In the genomic region with DNA sequence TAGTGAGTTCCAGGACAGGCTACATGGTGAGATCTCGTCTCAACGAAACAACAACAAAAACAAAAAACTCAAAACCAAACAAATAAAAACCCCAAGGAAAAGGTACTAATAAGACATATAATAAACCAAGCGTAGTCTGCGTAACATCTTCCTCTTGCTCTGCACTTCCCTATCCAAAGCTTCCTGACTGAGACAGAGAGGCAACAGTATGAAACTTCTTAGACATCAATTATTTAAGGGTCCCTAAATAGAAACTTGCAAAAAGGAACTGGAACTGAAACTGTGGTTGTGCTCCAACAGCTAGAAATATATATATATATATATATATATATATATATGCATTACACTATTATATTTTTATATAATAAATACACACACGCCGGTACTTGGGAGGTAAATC, we compare ENCODE assay signal across 22 mouse cellular contexts. TPM values are rescaled to one million over a fixed set of nuclear protein-coding genes. Genes with fewer than 3 reads are reported as not detected.
A peak's percentile ranks its signal among the peaks of the same experiment; 100 is the strongest.
DNase-seq lines count a peak whose midpoint lies in the region; ATAC-seq and TF ChIP-seq lines count a peak whose summit lies in the region.
"Had no signal": no experiment of that assay in that cellular context is flagged by ENCODE, and none has a peak within 500 bp of the region (broad histone marks: within the 10 kb centered on the region; RNA-seq: fewer than 3 reads in every experiment).

No protein-coding gene starts in this region.

- no peaks in the 10 kb centered on the region for H3K9me3 ChIP-seq in forebrain, embryonic 12.5 days
- no peaks in the 10 kb centered on the region for H3K9me3 ChIP-seq in intestine, embryonic 16.5 days (ENCODE audit: control insufficient read depth, low read length)
- H3K9me3 ChIP-seq: embryonic facial prominence, embryonic 12.5 days; heart, embryonic 15.5 days; hindbrain, embryonic 15.5 days had no signal

- peak overlapping the region; percentile 38 for H3K27ac ChIP-seq in gastrocnemius, adult 2 months
- no peak overlapping the region for H3K27ac ChIP-seq in forebrain, embryonic 12.5 days
- H3K27ac ChIP-seq in intestine, embryonic 16.5 days (ENCODE audit: low read length), result no peak overlapping the region
- H3K27ac ChIP-seq: heart, embryonic 15.5 days; hindbrain, embryonic 15.5 days had no signal

- no peak overlapping the region for H3K9ac ChIP-seq in forebrain, embryonic 12.5 days
- H3K9ac ChIP-seq in intestine, embryonic 16.5 days (ENCODE audit: low read depth, low read length), result no peak overlapping the region
- H3K9ac ChIP-seq: embryonic facial prominence, embryonic 12.5 days; heart, embryonic 15.5 days; hindbrain, embryonic 15.5 days had no signal

- peaks cover 5% of the 10 kb centered on the region; the same call in 1 of the 2 replicates for H3K36me3 ChIP-seq in splenic B cell, adult 2 months (ENCODE audit: control insufficient read depth, insufficient read depth, low read length, poor library complexity, severe bottlenecking)
- peaks cover 40% of the 10 kb centered on the region for H3K36me3 ChIP-seq in forebrain, embryonic 12.5 days (replicated peaks)
- H3K36me3 ChIP-seq in intestine, embryonic 16.5 days (ENCODE audit: control insufficient read depth, insufficient read depth, low read length), result no peaks in the 10 kb centered on the region; the same call in 1 of the 2 replicates

- no peak overlapping the region for H3K4me3 ChIP-seq in gastrocnemius, adult 2 months
- H3K4me3 ChIP-seq in forebrain, embryonic 12.5 days (replicated peaks), result no peak overlapping the region
- no peak overlapping the region for H3K4me3 ChIP-seq in intestine, embryonic 16.5 days (ENCODE audit: low read length)
- H3K4me3 ChIP-seq: embryonic facial prominence, embryonic 12.5 days; heart, embryonic 15.5 days; hindbrain, embryonic 15.5 days had no signal

- TF ChIP-seq CTCF in gastrocnemius, adult 2 months (IDR thresholded peaks at IDR 0.05), result no peak

- H3K4me1 ChIP-seq in forebrain, embryonic 12.5 days, result peaks cover 3% of the 10 kb centered on the region; the same call in 1 of the 2 replicates
- peaks cover 4% of the 10 kb centered on the region; the same call in 1 of the 2 replicates for H3K4me1 ChIP-seq in intestine, embryonic 16.5 days (ENCODE audit: control insufficient read depth, insufficient read depth, low read length)

- H3K4me2 ChIP-seq in forebrain, embryonic 12.5 days, result no peak overlapping the region
- no peak overlapping the region for H3K4me2 ChIP-seq in intestine, embryonic 16.5 days (ENCODE audit: low read depth, low read length)
- H3K4me2 ChIP-seq: embryonic facial prominence, embryonic 12.5 days; heart, embryonic 11.5 days; heart, embryonic 15.5 days; hindbrain, embryonic 15.5 days had no signal

- DNase-seq in gastrocnemius, adult 2 months, result no peak
- no peak for DNase-seq in gastrocnemius, postnatal 14 days
- peak; percentile 23 to 44 for DNase-seq in spleen, postnatal 36 days (ENCODE audit: low spot score in 2 of 2)
- DNase-seq in spleen, postnatal 14 days (ENCODE audit: low spot score in 2 of 2), result no peak
- DNase-seq in splenic B cell, adult 2 months (ENCODE audit: low read depth, low spot score), result peak; percentile 71
- DNase-seq: adrenal gland, adult 2 months; adrenal gland, postnatal 25 days; cerebellum, adult 11 months; cerebellum, adult 8-10 months; cerebellum, postnatal 14 days; gastrocnemius, postnatal 36 days; heart, adult 18-20 months had no signal

- WGBS in forebrain, embryonic 12.5 days, result 91% methylated on average over 6 of the region's 6 CpGs
- WGBS in intestine, embryonic 16.5 days, result 92% methylated on average over 6 of the region's 6 CpGs

- intact Hi-C loops in gastrocnemius, adult 2 months (cut with DNase I), result loop anchor here (5.0 kb wide), 1 partner anchor 317 kb away; no protein-coding TSS in a partner anchor
- intact Hi-C loops in gastrocnemius, postnatal 14 days (cut with DNase I; ENCODE audit: low total_unique reads), result loop anchor here (2.0 to 5.0 kb wide), 2 partner anchors 141 to 317 kb away; no protein-coding TSS in a partner anchor

- H3K27me3 ChIP-seq in splenic B cell, adult 2 months (ENCODE audit: control insufficient read depth, insufficient read depth, low read length, poor library complexity, severe bottlenecking), result no peaks in the 10 kb centered on the region
- no peaks in the 10 kb centered on the region for H3K27me3 ChIP-seq in forebrain, embryonic 12.5 days
- no peaks in the 10 kb centered on the region for H3K27me3 ChIP-seq in intestine, embryonic 16.5 days (replicated peaks; ENCODE audit: control insufficient read depth, insufficient read depth, low read length)
- H3K27me3 ChIP-seq: CH12.LX; embryonic facial prominence, embryonic 12.5 days; heart, embryonic 15.5 days; hindbrain, embryonic 15.5 days; Patski had no signal

- peak; percentile 50 for ATAC-seq in granulocyte monocyte progenitor cell, adult 5-6 weeks (replicated peaks; ENCODE audit: poor library complexity, severe bottlenecking)
- ATAC-seq in forebrain, embryonic 12.5 days (ENCODE audit: low FRiP score), result no peak
- ATAC-seq in intestine, embryonic 16.5 days, result no peak
- ATAC-seq: activated CD4-positive, CD25-positive, alpha-beta regulatory T cell, adult 4 months; Patski had no signal

RNA-seq across cellular contexts. Expression of a gene that starts 6.4 kb away (rescaled TPM):
- 100 to 1,000 TPM in 1 of 2 experiments, 10 to 100 TPM in 1; 99.2 to 131 TPM for total RNA-seq in gastrocnemius, adult 2 months (2021)
- total RNA-seq in gastrocnemius, postnatal 14 days (2021), result 10 to 100 TPM; 47.7 to 51.9 TPM
- total RNA-seq in granulocyte monocyte progenitor cell, adult 5-6 weeks (2014; fragmentation: Nextera tagmentation), result 33.1 and 44.6 TPM in 2 replicates
- total RNA-seq in granulocyte monocyte progenitor cell, adult 5-6 weeks (2017), result 24.1 and 26.6 TPM in 2 replicates
- polyA plus RNA-seq in forebrain, embryonic 12.5 days (2016; fragmentation: Nextera tagmentation; extraction: Ambion mirVana), result 23.7 and 24.5 TPM in 2 replicates
- polyA plus RNA-seq in intestine, embryonic 16.5 days (2015; fragmentation: Nextera tagmentation; extraction: Ambion mirVana), result 13.2 and 15.9 TPM in 2 replicates

RNA-seq across cellular contexts. Expression of a gene that starts 29.1 kb away (rescaled TPM):
- 100 to 1,000 TPM; 112 to 123 TPM for total RNA-seq in gastrocnemius, adult 2 months (2021)
- 100 to 1,000 TPM; 130 to 135 TPM for total RNA-seq in gastrocnemius, postnatal 14 days (2021)
- total RNA-seq in granulocyte monocyte progenitor cell, adult 5-6 weeks (2014; fragmentation: Nextera tagmentation), result 278 and 296 TPM in 2 replicates
- 176 and 201 TPM in 2 replicates for total RNA-seq in granulocyte monocyte progenitor cell, adult 5-6 weeks (2017)
- polyA plus RNA-seq in forebrain, embryonic 12.5 days (2016; fragmentation: Nextera tagmentation; extraction: Ambion mirVana), result 208 and 214 TPM in 2 replicates
- polyA plus RNA-seq in intestine, embryonic 16.5 days (2015; fragmentation: Nextera tagmentation; extraction: Ambion mirVana), result 346 and 352 TPM in 2 replicates

RNA-seq across cellular contexts. Expression of a gene that starts 57.2 kb away (rescaled TPM):
- 1 to 10 TPM in 1 of 2 experiments, under 1 TPM in 1; 0.95 to 1.7 TPM for total RNA-seq in gastrocnemius, adult 2 months (2021)
- under 1 TPM; 0.59 to 0.89 TPM for total RNA-seq in gastrocnemius, postnatal 14 days (2021)
- not detected in 2 replicates for total RNA-seq in granulocyte monocyte progenitor cell, adult 5-6 weeks (2014; fragmentation: Nextera tagmentation)
- total RNA-seq in granulocyte monocyte progenitor cell, adult 5-6 weeks (2017), result not detected in 2 replicates
- polyA plus RNA-seq in forebrain, embryonic 12.5 days (2016; fragmentation: Nextera tagmentation; extraction: Ambion mirVana), result 1.1 and 1.6 TPM in 2 replicates
- polyA plus RNA-seq in intestine, embryonic 16.5 days (2015; fragmentation: Nextera tagmentation; extraction: Ambion mirVana), result 1.5 TPM in 2 replicates

RNA-seq across cellular contexts. Expression of a gene that starts 57.3 kb away (rescaled TPM):
- total RNA-seq in gastrocnemius, adult 2 months (2021), result 10 to 100 TPM; 37.9 to 52.7 TPM
- 10 to 100 TPM; 26.2 to 27.3 TPM for total RNA-seq in gastrocnemius, postnatal 14 days (2021)
- total RNA-seq in granulocyte monocyte progenitor cell, adult 5-6 weeks (2014; fragmentation: Nextera tagmentation), result 39.7 and 58.9 TPM in 2 replicates
- total RNA-seq in granulocyte monocyte progenitor cell, adult 5-6 weeks (2017), result 34.6 and 69.2 TPM in 2 replicates
- 62.1 and 62.2 TPM in 2 replicates for polyA plus RNA-seq in forebrain, embryonic 12.5 days (2016; fragmentation: Nextera tagmentation; extraction: Ambion mirVana)
- polyA plus RNA-seq in intestine, embryonic 16.5 days (2015; fragmentation: Nextera tagmentation; extraction: Ambion mirVana), result 50.2 and 52.3 TPM in 2 replicates

Comparison
In these comparisons a context has a peak if more than half of its experiments do, and no peak if none do; other contexts are left out.
1. DNase-seq: peak in spleen, postnatal 36 days (2 of 2) and splenic B cell, adult 2 months (single experiment); none in gastrocnemius, adult 2 months (single experiment), gastrocnemius, postnatal 14 days (single experiment) and spleen, postnatal 14 days (0 of 2).